Mouse (Mus musculus): ENCODE measurements at regions not wholly inside any gene's neighbourhood (a gene's known extent, or its start where the extent isn't known, plus 50 kb on each side); places are given as distances from the start of the nearest gene placed in this dataset.
A peak's percentile ranks its signal among the peaks of the same experiment; 100 is the strongest.

DNA sequence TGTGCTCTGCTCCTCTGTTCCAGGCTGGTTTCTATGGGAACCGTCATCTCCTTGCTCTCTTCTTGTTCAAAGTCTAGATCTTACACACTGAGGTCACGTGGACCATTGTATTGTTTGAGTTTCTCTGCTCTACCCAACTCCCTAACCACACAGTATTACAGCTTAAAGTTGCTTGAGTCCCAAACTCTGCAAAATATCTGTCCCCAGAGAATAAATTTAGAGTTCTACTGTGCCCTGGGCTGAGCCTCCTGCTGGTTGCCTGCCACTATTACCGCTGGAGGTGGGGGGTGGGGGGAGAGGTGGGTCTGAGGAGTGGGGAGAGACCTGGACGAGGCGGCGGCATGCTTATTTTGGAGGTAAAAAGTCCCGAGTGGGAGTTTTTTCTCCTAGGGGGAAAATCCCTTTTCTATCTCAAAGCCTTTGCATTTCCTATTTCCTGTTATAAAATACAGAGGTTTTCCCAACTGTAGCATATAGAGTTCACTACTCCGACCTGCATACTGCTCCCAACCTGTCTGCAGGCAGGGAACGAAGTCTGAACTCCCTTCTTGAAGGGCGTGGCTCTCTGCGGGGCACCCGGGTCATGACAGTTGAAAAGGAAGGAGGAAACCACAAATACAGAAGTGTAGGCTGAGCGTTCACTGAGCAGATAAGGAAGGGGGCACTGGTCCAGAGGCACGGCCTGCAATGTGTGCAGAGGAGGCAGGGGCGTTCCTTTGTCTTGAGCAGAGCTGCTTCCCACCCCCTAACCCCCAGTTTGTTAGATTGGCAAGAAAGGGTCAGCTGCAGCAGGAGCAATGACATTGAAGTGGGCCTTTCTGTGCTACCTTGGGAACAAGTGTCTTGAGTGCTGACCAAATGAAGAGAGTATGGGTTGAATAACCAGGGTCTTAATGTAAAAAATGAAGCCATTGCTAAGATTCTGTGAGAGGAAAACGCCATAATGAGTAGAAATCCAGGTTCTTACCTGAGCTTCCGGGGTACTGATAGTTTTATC, 188.7 kb downstream of the Akap7 start:
- DNase-seq: no peak

DNA sequence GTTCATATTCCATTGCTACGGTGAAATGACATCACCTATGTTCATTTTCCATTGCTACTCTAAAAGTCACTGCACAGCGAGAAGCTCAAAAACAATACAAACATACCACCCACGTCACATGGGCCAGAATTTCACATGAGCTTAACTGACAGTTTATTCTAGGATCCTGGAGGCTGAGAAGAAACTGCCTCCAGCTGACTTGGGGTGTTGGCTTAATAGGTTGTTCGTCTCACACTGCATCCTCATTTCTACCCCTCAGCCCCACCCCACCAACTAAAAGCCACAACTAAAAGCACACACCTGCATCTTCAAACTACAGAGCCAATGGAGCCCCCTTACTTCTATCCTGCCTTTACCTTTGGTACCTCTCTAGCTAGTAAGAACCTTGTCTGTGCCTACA, 187.0 kb upstream of the Arg1 start:
- no peak for DNase-seq

DNA sequence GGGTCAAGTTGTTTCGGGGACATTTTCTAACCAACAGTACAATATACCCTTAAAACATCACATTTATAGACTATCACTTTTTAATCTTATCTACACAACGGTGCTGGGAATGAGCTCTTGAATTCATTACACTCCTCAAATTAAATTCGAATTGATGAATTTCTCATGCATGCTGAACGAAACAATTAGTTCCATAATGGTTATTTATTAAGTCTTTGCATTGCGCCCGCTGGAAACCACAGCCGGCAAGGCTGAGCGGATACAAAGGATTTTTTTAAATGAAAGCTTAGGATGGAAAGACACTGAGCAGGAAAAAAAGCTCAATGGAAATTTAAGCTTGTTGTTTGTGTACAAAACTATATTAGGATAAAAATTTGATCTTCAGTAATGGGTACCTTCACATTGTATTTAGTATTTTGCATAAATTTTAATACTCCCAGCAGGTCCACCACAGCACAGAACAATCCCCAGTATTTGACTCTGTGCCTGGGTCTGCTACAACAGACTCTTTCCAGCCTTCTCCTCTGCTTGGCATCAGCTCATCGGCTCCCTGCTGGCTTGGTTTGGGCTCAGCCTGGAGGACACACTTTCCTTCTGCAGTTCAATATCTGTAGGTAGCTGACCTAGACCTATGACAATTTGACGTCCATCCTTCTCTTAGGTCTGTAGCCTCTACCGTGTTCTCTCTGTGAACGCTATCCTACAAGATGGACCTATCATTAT, 185.3 kb upstream of the Arg1 start:
- DNase-seq: peak; percentile 31

DNA sequence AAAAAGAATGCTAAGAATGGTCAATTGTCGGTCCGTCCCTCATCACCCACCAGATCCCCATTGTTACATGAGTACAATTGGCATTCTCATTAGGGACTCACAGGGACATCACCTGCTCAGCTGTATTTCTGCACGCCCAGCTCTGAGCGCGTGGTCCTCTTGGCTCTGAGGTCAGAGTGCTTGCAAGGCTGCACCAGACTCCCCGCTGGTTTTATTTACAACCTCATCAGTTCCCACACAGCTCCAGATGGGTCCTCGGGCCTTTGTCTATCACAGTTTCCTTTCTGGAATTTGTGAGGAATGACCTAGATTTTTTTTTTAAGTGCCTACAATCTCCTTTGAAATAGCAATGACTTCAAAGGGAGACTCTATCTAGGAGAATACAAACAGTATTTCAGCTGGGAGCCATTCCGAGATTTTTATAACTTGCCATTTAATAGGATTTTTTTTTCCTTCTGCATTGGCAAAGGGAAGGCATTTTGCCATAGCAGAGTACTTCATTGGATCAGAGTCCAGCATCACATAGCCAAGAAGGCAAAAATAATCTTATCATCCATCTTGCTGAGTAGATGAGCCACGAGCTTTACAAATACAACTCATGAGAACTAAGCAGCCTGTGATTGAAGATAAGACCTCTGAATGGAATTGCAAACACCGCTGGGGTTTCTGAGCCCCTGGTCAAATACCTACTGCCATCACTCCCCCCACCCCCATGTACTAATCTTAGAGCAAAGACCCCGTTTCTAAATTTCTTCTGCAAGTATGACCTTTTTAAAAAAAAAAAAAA, 184.5 kb upstream of the Arg1 start:
- DNase-seq: peak; percentile 82

DNA sequence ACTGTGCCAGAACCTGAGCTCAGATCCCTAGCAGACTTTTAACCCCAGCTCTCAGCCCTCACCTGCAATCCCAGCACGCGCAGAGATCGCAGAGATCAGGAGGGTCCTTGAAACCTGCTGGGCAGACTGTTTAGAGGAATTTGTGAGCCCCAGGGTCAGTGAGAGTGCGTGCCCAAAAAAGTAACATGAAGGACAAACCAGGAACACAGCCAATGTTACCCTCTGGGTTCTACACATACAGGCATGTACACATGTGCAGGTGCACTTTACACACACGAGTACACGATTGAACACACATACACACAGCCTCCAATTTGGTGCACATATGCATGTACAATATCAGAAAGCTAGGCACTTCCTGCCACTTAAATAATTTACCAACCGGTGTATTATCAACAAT, 183.9 kb upstream of the Arg1 start:
- no peak for DNase-seq

DNA sequence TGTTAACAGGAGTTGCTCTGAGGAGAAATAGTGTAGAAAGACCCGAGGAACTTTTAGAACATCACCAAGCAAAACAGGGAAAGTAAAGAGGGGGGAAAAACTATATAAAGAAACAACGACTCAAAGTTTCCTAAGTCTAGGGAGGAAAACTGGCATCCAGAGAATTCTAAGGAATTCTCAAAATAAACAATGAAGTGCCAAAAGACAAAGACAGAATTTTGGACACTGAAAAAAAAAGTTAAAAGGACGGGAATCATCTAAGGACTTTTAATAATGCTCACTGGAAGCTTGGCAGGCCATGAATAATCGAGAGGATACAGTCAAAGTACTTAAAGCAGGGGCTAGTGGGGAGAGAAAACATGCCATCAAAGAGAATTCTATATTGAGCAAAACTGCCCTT, 170.8 kb upstream of the Arg1 start:
- DNase-seq: no peak

DNA sequence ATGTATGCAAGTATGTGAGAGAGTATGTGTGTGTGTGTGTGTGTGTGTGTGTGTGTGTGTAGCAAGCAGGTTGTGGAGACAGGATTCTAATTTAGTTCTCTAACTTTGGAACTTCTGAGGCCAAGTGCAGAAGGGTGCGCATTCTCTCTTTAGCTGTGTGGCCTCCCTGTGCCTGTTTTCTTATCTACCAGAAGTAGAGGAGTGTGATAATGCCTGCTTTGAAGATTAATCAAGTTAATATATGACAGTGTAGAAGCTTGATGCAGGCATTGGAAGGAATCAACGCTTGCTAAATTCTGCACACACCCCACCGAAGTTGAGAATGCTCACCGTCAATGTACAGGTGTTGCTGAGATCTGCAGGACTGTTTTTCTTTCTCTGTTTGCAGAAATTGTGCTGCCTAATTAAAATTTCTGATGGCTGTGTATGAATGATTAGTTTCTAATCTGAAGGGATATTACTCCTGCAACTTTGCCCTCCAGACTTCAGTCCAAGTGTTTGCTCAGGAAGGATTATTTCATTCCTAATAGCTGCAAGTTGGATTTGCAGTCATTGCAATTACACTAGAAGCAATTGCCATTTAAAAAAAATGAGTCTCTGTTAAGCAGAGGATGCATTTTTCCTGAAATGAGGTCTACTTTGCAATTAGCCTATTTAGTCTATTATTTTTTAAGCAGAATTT, 162.6 kb upstream of the Arg1 start:
- DNase-seq: no peak

DNA sequence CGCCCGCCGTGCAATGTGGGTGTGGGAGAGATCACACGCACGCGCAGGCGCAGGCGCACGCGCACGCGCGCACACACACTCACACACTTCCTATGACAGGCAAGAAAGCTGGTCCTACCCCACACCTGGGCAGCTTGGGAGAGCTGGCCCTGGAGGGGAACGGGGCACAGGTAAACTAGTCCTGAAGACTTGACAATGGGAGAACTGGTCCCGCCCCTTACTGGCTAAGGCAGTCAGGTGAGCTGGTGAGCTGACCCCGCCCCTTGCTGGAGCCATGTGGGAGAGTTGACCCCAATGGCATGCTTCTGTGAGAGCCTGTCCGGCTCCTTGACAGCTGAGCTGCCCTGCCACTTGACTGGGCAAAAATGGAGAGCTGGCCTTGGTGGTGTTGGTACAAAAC, 159.5 kb upstream of the Arg1 start:
- DNase-seq: no peak

DNA sequence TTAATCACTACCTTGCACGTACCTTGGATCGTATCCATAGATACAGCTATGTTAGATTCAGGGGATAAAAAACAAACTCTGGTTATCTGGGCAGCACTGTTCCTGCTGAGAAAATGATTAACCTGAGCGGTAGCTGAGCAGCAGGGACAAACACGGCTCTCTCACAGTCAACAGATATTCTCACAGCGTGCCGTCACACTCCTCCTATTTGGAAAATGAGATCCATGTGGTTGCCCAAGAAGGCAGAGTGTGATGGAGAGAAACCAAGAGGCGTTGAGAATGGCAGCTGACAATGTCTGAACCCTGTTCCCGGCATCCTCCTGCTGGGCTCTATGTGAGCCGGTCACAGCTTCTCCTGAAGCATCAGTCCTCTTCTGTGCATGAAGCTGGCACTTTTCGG, 155.6 kb upstream of the Arg1 start:
- peak; percentile 81 for DNase-seq

DNA sequence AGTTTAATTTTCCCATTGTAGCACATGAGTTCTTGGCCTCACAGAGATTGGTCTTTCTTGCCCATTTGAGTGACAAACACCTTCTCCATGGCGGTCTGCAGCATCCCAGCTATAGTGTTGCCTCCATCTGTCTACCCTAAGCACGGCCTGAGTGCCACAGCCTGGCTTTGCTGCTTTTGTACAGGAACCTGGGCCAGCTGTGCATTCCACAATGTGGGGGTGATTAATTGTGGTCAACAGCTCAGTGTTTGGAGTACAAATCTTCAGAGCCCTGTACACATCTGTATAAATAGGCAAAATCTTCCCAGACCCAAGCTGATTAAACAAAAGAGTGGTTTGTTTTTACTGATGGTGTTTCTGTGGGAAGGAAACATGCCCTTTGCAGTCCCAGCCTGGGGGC, 145.3 kb upstream of the Arg1 start:
- no peak for DNase-seq

DNA sequence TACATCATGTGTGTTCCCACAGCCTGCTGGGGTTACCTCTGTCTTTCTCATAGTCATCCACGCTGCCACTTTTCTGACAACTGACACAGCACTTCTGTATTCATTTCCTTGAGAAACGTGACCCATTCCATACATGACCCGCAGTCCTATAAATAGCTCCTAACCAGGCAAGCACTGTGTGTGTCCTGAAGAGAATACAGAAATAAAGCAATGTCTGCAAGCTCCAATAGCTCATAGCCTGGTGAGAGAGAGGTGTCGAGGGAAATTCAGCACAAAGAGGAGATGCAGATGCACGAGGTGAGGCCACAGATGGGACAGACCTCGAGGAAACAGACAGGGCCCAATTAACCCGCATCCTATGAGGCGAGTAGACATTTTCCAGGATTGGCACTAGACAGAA, 141.0 kb upstream of the Arg1 start:
- DNase-seq: no peak

DNA sequence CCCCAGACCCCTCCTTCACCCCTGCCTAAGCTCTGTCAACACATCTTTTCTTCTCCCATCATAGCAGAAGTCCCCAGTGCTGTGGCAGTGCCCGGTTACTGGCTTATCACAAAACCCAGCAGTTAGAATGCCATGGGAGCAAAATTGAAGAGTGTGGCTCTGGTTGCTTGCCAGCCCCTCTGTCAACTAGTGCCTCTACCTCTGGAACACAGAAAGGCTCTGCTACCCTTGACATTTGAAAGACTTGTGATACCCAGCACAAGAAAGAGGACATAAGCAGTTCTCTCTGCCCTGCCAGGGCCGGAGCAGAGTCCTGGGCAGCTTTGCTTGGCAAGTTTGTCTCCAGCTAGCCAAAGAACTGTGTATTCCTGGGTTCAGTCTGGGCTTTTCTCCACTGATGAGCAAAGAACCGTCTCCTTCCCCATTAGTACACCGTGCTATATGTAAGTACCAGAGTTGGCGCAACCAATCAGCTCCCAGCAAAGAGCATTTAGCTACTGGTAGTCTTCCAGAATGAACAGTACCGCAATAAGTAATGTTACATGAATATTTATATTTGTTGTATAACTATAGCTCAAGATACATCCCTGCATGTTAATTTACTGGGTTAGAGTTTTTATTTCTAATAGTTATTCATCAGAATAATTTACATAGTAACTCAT, 137.5 kb upstream of the Arg1 start:
- DNase-seq: no peak

DNA sequence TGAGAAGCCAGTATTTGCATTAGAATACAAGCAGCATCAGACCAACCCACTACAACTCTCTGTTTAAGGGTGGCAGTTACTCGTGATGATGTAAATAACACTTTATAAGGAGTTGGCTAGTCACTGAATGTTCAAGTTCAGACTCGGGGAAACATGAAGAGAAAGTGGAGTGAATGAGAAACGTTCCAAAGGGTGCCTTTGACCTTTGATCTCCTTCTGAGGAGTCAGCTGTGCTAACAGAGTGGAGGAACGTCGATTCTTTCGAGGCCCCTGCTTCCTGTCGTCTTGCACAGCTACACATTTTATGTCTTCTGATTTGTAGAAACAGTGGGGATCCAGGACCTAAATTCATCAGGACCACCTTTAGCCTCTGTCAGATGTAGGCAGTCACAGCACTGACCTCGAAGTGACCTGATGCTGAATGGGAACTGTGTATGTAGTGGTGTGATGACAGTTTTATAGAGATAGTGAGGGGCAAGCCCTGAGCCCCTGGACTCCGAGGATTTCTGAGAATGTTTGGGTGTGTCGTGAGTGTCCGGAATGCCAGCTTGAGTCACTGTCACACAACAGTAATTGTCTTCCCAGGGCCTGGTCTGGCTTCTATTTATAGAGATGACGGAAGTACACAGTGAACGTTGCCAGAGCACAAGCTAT, 134.2 kb upstream of the Arg1 start:
- DNase-seq: no peak

DNA sequence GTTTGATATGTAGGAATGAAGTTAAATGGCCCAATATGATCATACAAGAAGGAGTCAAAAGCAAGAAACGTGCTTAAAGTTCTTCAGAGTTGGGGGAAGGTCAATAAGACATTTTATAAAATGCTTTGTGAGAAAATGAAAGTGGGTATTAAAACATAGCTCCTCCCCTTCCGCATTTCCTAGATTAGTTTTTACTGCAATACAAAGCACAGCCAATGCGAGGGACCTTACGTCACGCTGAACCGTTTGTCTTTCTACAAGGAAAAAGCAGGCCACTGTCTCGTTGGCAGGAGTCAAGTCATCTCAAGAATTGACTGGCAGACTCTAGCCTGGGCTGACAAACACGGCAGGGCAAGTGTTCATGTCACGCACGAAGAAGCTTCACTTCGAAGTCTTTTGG, 131.4 kb upstream of the Arg1 start:
- no peak for DNase-seq

DNA sequence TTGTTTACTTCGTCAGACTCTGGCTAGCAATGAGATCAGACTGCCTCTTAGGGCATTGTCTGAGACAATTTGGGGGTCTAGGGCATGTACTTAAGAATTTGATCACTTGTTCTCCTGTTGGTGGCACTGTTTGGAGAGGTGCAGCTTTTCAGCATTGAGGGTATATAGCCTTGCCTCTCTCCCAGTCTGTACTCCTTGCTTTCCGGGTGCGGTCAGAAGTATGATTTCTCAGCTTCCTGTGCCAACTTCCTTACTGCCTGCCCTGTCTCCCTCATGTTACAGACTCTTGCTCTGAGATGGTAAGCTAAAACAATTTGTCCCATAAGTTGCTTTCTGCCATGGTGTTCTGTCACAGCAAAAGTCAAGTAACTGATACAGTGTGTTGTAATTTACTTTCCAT, 124.7 kb upstream of the Arg1 start:
- DNase-seq: no peak

DNA sequence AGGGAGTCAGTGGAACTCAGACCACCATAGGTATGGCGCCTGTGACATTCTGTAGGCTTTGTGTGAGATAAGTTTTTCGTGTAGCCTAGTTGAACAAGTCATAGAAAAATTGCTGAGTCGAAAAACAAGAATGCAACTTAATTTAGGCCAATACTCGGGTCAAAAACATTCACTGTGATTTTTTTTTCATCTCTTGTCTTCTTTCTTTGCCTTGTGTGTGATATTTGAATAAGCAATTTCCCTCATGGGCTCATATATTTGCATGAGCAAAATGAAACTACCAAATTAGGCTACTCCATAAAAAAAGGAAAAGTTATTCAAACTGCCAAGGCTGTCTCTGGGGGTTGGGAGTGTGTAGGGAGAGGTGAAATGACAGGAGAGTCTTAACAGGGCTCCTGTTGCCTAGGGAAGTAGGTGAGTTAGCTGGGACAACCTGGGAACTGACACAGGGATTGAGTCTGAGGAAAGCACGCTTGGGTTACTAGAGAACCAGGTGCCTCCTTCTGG, 124.1 kb upstream of the Arg1 start:
- DNase-seq: no peak

DNA sequence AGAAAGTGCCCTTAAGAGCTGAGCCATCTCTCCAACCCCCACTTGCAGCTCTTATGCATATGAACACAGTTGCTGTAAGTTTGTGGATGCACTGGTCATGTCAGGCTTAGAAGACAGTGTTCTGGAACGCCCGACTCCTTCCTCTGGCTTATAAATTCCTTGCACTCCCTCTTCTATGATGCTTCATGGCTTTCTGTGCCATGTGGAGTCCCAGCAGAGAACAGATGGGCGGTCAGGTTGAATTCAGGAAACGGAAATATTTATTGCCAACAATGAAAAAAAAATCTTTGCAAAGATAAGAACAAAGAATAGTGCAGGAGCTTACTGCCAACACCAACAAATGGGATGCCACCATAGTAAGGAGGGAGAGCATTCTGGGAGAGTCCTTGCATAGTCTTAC, 113.9 kb upstream of the Arg1 start:
- peak; percentile 58 for DNase-seq

DNA sequence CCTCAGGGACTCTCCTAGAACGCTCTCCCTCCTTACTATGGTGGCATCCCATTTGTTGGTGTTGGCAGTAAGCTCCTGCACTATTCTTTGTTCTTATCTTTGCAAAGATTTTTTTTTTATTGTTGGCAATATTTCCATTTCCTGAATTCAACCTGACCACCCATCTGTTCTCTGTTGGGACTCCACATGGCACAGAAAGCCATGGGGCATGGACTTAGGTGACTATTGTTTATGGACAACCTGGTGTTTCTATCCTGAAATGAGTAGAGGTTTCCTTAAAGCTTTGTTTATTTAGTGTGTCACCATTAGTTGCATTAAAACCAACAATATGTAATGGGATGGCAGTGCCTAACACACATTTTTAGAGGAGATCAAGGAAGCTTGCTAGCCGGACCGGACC, 112.6 kb upstream of the Arg1 start:
- DNase-seq: peak; percentile 37

DNA sequence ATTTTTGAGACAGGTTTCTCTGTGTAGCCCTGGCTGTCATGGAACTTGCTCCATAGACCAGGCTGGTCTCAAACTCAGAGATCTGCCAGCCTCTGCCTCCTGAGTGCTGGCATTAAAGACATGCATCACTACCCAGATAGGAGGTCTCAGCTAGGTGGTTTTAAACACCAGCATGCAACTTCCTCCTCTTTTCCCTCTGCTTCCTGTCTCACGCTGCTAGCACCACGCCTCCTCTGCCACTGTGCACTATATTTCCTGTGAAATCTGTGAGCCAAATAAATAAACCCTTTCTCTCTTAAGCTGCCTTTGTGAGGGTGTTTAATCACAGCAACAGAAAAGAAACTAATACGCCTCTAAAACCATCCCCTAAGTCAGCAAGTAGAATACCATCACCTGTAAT, 109.6 kb upstream of the Arg1 start:
- DNase-seq: no peak

DNA sequence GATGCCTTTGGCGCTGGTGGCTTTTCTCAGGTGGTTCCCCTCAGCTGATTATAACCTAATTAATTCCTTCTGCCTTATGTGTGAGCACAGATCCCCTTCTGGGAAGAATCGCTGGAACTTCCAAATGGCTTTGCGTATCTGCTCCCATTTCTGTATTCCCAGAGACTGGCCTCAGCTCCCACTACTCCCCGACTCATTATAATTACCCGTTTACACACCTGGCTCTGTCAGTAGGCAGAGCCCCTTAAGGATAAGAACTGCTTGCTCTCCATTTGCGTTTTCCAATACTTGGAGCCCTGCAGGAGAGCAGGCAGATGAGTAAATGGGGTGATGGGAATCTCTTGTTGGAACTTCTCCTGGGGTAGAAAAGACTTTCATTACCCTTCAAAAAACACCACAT, 108.1 kb upstream of the Arg1 start:
- no peak for DNase-seq

DNA sequence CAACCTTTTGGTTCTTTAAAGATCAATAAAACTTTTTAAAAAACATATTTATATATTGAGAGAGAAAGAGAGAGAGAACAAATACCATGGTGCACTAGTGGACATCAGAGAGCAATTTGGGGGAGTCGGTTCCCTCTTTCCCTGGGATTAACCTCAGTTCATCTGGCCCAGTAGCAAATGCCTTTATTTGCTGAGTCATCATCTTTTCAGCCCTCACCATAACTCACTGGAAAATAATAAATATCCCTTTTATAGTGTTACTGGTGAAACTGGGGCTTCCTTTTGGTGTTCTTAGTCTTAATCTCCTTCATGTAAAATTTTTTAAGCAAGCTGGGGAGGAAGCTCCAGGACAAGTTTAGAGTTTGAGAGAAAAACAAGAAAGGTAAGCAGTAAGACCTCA, 105.3 kb upstream of the Arg1 start:
- DNase-seq: no peak

All from cerebellum, adult 11 months (tissue).